Mouse (Mus musculus) heart, adult 2 months (tissue): ENCODE results near the gene Apobec3. TPM values are rescaled to one million over a fixed set of nuclear protein-coding genes. Genes with fewer than 3 reads are reported as not detected.

Experiments used
- DNase-seq, 2 experiments: peaks; one replicate each; pipeline ENCODE4 v3.0.0; 2021
- H3K27ac ChIP-seq: fragments of 200-600 bp; 2 replicates; pipeline ENCODE4 v1.8.1; 2022
- H3K27me3 ChIP-seq: fragments of 200-500 bp; 2 replicates; pipeline ENCODE4 v1.6.1; 2012; ENCODE audit warnings: mild to moderate bottlenecking, low read length, inconsistent platforms, mixed read lengths; ENCODE audit not compliant: control insufficient read depth, insufficient read depth
- H3K36me3 ChIP-seq: fragments of 200-500 bp; 2 replicates; pipeline ENCODE4 v1.6.1; 2012; ENCODE audit warnings: low read length, inconsistent platforms; ENCODE audit not compliant: control insufficient read depth, insufficient read depth
- H3K4me1 ChIP-seq: fragments of 200-500 bp; 2 replicates; pipeline ENCODE4 v1.6.1; 2011; ENCODE audit warnings: low read length; ENCODE audit not compliant: control insufficient read depth, insufficient read depth
- H3K4me3 ChIP-seq: fragments of 200-600 bp; 2 replicates; pipeline ENCODE4 v1.8.1; 2022
- H3K79me2 ChIP-seq: fragments of 200-500 bp; replicated peaks from 2 replicates; pipeline ENCODE4 v1.6.1; 2012; ENCODE audit warnings: mild to moderate bottlenecking, inconsistent platforms, low read length, moderate library complexity, mixed read lengths; ENCODE audit not compliant: control insufficient read depth, insufficient read depth
- H3K9ac ChIP-seq: fragments of 200-500 bp; 2 replicates; pipeline ENCODE4 v1.6.1; 2012; ENCODE audit warnings: low read depth, mild to moderate bottlenecking, control low read depth, inconsistent platforms, low read length, mixed read lengths
- CTCF ChIP-seq: fragments of 200-600 bp; IDR thresholded peaks from 2 replicates; pipeline ENCODE4 v1.8.1; 2022; ENCODE audit warnings: antibody characterized with exemption, mild to moderate bottlenecking, moderate library complexity
- EP300 ChIP-seq: fragments of 200-500 bp; IDR thresholded peaks from 2 replicates; pipeline ENCODE4 v1.6.1; 2011; ENCODE audit warnings: low read depth, low read length, control low read depth; ENCODE audit not compliant: insufficient read depth
- POLR2A ChIP-seq: fragments of 200-500 bp; IDR thresholded peaks from 2 replicates; pipeline ENCODE4 v1.6.1; 2011; ENCODE audit warnings: mild to moderate bottlenecking, low read depth, low read length, control low read depth; ENCODE audit not compliant: insufficient read depth
- WGBS: fragments of 180-500 bp; shearing (Covaris S2); methylation state at CpG from one replicate; pipeline ENCODE4 v1.1.7; 2018; 5-methylcytosine and 5-hydroxymethylcytosine counted together
- intact Hi-C: fragments of 180-260 bp; cut with DNase I; formaldehyde crosslinking; loops from one replicate; pipeline ENCODE4 v1.15.1; 2025
- polyA plus RNA-seq: library from polyadenylated mRNA; depleted of rRNA; stranded (reverse); fragments of >200 nt; gene quantifications from 2 replicates; pipeline ENCODE4 v1.2.3, GENCODE M21; 2012
- total RNA-seq, 2 experiments: library from RNA; stranded (reverse); gene quantifications; 2 replicates each; pipeline ENCODE4 v1.2.3; 2021

Gene Apobec3
- total and polyA plus RNA-seq, 3 experiments: 6.8 to 13.9 (median 7.1) TPM

GRCm38 (mm10) chr15:79878725-79879136, 12.7 kb upstream of the Apobec3 start:
- intact Hi-C loops: loop anchor here (1.0 kb wide), 1 partner anchor 44 kb away; the partner anchor contains the start of genes Cbx6 and Npcd
- Histone ChIP-seq H3K79me2 (no peaks in the 10 kb centered on the region), H3K4me3 (peak overlapping the region; percentile 36), H3K36me3 (no peaks in the 10 kb centered on the region), H3K4me1 (peaks cover 5% of the 10 kb centered on the region), H3K27me3 (no peaks in the 10 kb centered on the region), H3K9ac (no peak overlapping the region), H3K27ac (peak overlapping the region; percentile 81)
- peak in 1 of 2 experiments; percentile 40 for DNase-seq
- TF ChIP-seq CTCF: no peak
- no peak for TF ChIP-seq POLR2A
- no peak for TF ChIP-seq EP300
- WGBS: 36% methylated on average over 6 of the region's 6 CpGs

GRCm38 (mm10) chr15:79879319-79879718, 12.1 kb upstream of the Apobec3 start:
- Histone ChIP-seq H3K4me1 (peaks cover 5% of the 10 kb centered on the region), H3K79me2 (no peaks in the 10 kb centered on the region), H3K4me3 (peak overlapping the region; percentile 36), H3K36me3 (no peaks in the 10 kb centered on the region), H3K27me3 (no peaks in the 10 kb centered on the region), H3K9ac (no peak overlapping the region), H3K27ac (peak overlapping the region; percentile 81)
- TF ChIP-seq CTCF: no peak
- peak; percentile 67; the same call in 1 of the 2 replicates for TF ChIP-seq POLR2A
- peak; percentile 82 for TF ChIP-seq EP300
- WGBS: 3% methylated on average over 13 of the region's 13 CpGs
- intact Hi-C loops: loop anchor here (1.0 kb wide), 1 partner anchor 45 kb away; the partner anchor contains the start of genes Cbx6 and Npcd
- peak; percentile 84 to 91 for DNase-seq

GRCm38 (mm10) chr15:79880477-79880876, 11.0 kb upstream of the Apobec3 start:
- H3K9ac ChIP-seq: no peak overlapping the region
- H3K27me3 ChIP-seq: no peaks in the 10 kb centered on the region
- WGBS: 78% methylated on average over 3 of the region's 3 CpGs
- no peaks in the 10 kb centered on the region for H3K79me2 ChIP-seq
- peaks cover 5% of the 10 kb centered on the region for H3K4me1 ChIP-seq
- no peak overlapping the region; the same call in 1 of the 2 replicates for H3K27ac ChIP-seq
- no peaks in the 10 kb centered on the region for H3K36me3 ChIP-seq
- intact Hi-C loops: loop anchor here (5.0 kb wide), 1 partner anchor 128 kb away; no protein-coding TSS in a partner anchor
- DNase-seq: no peak
- H3K4me3 ChIP-seq: no peak overlapping the region
- TF ChIP-seq CTCF (no peak), POLR2A (no peak), EP300 (no peak)

GRCm38 (mm10) chr15:79882623-79883267, 8.7 kb upstream of the Apobec3 start:
- peak overlapping the region; percentile 59 for H3K4me3 ChIP-seq
- no peaks in the 10 kb centered on the region for H3K27me3 ChIP-seq
- TF ChIP-seq CTCF: no peak
- TF ChIP-seq POLR2A: no peak
- no peak for TF ChIP-seq EP300
- intact Hi-C loops: loop anchor here (1.0 to 5.0 kb wide), 2 partner anchors 50 to 130 kb away; no protein-coding TSS in a partner anchor
- H3K36me3 ChIP-seq: no peaks in the 10 kb centered on the region
- DNase-seq: peak in 1 of 2 experiments; percentile 18
- H3K4me1 ChIP-seq: peaks cover 5% of the 10 kb centered on the region
- H3K27ac ChIP-seq: peak overlapping the region; percentile 70
- H3K79me2 ChIP-seq: no peaks in the 10 kb centered on the region
- H3K9ac ChIP-seq: peak overlapping the region; percentile 48
- WGBS: 22% methylated on average over 19 of the region's 19 CpGs

- peak; percentile 69; the same call in 1 of the 2 replicates for TF ChIP-seq EP300
- TF ChIP-seq POLR2A: peak; percentile 79
- TF ChIP-seq CTCF: peak; percentile 100; the same call in 1 of the 2 replicates
- peak overlapping the region; percentile 70 for H3K27ac ChIP-seq
- H3K9ac ChIP-seq: peak overlapping the region; percentile 48
- WGBS: 1% methylated on average over 30 of the region's 30 CpGs
- no peaks in the 10 kb centered on the region for H3K36me3 ChIP-seq
- no peaks in the 10 kb centered on the region for H3K27me3 ChIP-seq
- intact Hi-C loops: loop anchor here (1.0 to 5.0 kb wide), 2 partner anchors 51 to 131 kb away; no protein-coding TSS in a partner anchor
- H3K4me3 ChIP-seq: peak overlapping the region; percentile 59
- peaks cover 5% of the 10 kb centered on the region for H3K4me1 ChIP-seq
- no peaks in the 10 kb centered on the region for H3K79me2 ChIP-seq
- peak; percentile 96 to 99 for DNase-seq
Measured at GRCm38 (mm10) chr15:79883352-79883822, 8.1 kb upstream of the Apobec3 start.

GRCm38 (mm10) chr15:79884820-79885219, 6.6 kb upstream of the Apobec3 start:
- Histone ChIP-seq H3K4me1 (peaks cover 2% of the 10 kb centered on the region; the same call in 1 of the 2 replicates), H3K9ac (no peak overlapping the region), H3K27ac (no peak overlapping the region), H3K27me3 (no peaks in the 10 kb centered on the region), H3K36me3 (no peaks in the 10 kb centered on the region), H3K79me2 (no peaks in the 10 kb centered on the region), H3K4me3 (no peak overlapping the region)
- TF ChIP-seq EP300: no peak
- TF ChIP-seq POLR2A: no peak
- no peak for TF ChIP-seq CTCF
- DNase-seq: no peak
- intact Hi-C loops: loop anchor here (5.0 kb wide), 1 partner anchor 133 kb away; no protein-coding TSS in a partner anchor
- WGBS: 80% methylated on average over 5 of the region's 5 CpGs
